Mouse (Mus musculus): ENCODE measurements around the gene Sult4a1.
A peak's percentile ranks its signal among the peaks of the same experiment; 100 is the strongest.

Sult4a1 gene

DNA sequence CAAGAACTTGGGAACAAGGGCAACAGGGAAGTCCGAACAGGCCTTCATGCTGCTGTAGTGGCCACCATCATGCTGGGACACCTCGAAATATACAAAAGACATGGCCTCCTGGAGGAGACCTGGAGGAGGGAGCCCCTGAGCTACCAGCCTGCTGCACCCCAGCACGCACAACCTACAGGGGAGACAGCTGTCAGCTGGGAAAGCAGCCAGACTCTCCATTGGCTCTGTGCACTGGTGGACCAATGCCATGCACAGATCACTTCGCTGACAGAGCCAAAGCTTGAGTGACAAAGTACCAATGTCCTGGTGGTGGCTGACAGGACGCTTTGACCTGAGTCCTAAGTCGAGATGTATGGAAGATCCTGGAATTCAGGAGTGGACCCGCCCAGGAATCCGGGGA, 9.5 kb downstream of the Sult4a1 start:
- no peak for DNase-seq (ENCODE audit: low read depth)

DNA sequence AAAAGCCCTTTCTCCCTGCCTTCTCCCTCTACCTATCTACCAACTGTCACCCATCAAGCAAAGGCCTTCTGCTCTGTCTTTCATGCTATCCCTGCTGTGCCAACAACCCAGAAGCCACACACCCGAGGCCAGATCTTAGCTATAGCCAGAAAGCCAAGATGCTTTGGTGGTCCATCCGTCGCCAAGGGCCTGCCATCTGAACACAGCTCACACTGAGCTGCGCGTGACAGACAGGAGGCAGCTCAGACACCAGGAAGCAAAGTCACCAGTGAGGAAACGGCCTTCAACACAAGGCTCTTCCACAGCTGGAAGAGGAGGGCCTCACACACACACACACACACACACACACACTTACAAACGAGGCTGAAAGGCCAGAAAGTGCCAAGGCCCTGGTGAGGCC, 10.6 kb downstream of the Sult4a1 start:
- no peak for DNase-seq (ENCODE audit: low read depth)

DNA sequence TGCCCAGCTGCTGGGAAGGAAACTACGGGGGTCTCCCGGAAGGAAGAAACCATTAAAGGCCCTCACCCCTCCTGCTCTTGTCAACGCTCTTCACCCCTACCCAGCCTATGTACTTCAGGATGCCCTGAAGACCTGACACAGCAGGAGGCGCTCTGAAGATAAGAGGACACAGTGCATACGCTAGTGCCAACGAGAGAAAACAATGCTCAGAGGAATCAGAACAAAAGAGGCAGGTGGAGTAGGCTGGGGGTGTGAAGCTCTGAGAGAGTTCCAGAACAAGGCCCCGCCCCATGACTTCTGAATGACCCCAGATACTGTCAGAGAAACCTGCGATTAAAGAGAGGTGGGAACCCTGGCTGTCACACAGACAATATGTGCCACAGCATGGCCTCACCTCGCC, 18.8 kb downstream of the Sult4a1 start:
- DNase-seq (ENCODE audit: low read depth), result no peak

DNA sequence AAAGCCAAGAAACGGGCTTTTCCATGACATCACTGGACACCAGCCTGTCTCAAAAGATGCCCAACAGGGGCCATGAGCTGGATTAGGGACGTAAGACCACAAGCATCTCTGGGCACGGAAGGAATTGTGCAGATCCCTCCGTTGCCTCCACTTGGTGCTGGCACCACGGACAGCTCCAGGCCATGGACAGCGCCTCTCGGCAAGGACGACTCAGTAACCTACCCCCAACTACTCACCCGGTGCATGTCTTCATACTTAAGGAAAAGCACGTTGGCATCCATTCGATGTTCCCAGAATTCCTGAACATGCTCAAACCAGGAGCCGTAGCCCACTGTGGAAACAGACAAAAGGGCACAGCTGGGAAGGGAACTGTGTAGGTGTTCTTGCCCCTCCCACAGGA, 19.2 kb downstream of the Sult4a1 start:
- no peak for DNase-seq (ENCODE audit: low read depth)

DNA sequence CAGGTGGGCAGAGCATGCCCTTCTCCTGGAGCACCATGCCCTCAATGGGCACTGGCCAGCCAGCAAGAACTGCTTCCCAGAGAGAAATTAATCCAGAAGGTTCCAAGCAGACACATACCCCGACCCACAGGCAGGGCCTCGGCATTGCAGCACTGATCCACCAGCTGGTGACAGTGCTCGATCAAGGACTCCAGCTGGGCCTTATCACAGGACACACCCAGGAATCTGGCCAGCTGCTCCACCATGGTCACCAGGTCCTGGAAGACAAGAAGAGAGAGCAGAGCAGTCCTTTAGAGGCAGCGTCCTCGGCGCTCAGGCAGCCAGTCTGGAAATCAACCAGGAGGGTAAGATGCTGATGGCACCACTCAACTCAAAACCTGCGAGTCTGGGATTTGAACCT, 25.5 kb downstream of the Sult4a1 start:
- DNase-seq (ENCODE audit: low read depth), result no peak

DNA sequence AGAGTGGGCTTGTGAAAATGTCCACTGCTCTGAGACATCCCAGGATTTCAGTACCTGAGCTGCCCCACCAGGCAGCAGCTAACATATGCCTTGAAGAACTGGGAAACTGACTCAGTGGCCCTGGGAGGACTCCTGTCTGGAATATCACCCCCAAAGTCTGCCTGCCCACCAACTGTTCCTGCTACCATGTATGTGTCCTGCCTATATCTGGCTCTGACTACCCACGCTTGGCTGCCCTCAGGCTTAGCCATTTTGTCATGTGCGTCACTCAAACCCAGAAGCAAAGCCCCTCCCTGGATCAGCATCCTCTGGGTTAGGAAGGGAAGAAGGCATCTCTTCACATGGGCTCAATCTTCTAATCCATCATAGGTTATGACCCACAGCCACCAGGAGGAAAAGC, 26.0 kb downstream of the Sult4a1 start:
- no peak for DNase-seq (ENCODE audit: low read depth)

DNA sequence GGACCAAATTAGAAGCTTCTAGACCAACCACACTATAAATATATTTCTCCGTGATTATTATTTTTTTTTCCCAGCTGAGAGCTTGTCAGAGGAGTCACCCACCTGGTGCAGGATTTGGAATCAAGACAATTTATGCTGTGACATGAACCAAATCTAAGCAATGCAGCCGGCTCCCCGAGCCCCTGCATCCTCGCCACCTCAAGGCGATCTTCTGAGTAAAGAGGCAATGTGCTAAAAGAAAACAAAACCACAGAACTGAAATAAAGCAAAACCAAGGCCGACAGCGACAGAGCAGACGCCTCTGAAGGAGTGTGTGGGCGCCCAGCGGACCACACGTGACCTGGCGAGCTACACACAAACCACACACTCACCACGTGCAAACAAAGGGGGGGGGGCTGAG, 26.9 kb downstream of the Sult4a1 start:
- DNase-seq (ENCODE audit: low read depth), result no peak

DNA sequence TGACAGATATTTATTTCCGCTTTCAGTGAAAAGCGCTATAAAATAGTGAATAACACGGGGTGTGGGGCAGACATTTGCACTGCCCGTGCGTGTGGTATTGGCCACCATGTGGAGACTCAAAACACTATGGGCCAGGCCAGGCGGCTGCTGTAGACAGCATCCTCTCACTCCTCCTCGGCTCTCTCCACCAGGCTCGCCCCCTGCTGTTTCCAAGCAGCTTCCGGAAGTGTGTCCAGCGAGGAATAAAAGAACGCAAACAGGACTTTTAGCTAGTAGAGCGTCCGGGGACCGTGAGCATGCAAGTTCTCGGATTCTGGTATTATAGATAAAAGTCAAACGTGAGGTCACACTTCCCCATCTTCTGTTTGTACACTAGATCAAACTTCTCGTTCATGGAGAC, 28.4 kb downstream of the Sult4a1 start:
- no peak for DNase-seq (ENCODE audit: low read depth)

DNA sequence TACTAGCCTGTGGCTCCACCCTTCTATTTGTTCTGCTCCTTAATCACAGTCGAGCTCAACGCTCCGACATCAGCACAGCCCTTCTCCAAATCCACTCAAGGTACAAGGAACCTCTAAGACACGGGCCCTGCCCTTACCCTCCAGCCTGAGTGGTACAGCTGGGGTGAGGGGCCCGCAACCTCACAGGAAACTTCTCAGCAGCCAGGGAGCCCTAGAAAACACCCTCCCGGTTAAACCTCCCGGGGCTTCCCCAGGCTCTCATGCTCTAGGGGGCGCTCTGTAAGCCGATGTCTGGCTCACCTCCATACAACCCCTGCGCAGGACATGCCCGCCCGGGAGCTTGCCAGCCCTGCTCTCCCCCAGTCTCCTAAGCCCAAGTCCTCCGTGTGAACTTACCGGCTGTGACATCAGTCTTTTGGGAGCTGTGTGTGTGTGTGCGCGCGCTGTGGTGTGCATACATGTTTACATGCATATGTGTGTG, 30.8 kb downstream of the Sult4a1 start:
- peak; percentile 16 for DNase-seq (ENCODE audit: low read depth)

DNA sequence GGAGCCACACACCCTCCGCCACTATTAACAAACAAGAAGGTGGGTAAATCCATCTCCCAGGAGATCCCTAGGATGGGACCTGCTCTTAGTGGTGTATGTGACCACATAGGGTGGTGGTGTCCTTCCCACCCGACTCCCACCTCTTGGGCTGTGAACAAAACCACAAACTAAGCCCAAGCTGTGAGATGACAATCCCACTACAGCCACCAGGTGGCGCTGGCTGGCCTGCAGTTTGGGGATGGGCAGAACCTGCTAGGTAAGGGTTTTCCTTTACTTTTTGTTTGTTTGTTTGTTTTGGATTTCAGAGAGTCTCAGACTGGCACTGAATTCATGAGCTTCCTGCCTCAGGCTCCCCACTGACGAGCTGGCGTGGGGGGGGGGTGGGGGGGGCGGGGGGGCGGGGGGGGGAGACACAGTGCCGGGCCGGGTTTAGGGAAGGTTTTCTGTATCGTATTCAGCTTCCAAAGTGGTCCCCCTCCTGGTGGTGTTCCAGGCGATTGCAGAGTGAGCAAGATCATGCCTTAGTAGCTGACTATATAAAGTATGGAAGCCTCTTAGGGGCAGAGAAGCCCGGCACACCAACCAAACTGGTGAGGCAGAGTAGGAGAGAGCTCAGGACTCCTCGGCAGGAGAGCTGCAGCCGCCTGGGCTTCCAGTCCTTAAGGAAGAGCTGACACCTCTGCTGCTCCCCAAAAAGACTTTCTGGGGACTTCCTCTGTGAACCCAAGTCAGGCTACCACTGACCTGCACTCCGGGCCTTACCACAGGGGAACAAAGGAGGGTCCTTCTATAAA, 31.4 kb downstream of the Sult4a1 start:
- DNase-seq (ENCODE audit: low read depth), result peak; percentile 59

DNA sequence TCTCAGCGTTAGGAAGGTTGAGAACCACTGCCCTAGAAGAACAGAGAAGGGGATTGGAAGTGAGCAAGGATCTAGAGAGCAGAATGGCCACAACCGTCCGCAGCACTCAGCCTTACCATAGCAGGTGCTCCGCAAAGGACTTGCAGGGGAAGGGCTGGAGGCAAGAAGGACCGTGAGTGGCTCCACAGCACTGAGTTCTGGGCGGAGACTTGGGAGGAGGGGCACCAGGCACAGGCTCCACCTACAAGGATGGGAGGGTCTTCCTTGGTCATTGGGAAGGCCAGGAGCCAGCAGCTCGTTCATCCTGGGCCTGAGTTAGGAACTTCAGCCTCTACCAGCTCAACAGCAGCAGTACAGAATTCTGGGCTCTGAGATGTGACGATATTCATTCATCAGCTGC, 32.5 kb downstream of the Sult4a1 start:
- DNase-seq (ENCODE audit: low read depth), result no peak

DNA sequence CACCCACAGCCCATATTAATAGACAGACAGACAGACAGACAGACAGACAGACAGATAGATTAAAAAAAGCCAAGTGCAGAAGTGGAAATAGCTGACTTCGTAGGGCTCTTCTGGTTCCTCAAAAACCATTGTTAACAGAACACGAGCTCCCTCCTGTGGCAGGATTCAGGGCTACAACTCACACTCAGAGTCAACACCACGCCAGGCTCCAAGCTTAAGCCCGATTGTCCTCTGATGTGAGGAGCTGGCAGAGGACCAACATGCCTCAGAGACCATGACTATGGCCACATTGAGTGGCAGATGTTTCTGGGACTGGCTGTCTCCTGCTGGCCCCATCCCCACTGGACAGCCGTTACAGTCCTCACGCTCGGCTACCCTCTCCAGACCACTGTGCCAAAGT, 33.3 kb downstream of the Sult4a1 start:
- peak; percentile 21 for DNase-seq (ENCODE audit: low read depth)

DNA sequence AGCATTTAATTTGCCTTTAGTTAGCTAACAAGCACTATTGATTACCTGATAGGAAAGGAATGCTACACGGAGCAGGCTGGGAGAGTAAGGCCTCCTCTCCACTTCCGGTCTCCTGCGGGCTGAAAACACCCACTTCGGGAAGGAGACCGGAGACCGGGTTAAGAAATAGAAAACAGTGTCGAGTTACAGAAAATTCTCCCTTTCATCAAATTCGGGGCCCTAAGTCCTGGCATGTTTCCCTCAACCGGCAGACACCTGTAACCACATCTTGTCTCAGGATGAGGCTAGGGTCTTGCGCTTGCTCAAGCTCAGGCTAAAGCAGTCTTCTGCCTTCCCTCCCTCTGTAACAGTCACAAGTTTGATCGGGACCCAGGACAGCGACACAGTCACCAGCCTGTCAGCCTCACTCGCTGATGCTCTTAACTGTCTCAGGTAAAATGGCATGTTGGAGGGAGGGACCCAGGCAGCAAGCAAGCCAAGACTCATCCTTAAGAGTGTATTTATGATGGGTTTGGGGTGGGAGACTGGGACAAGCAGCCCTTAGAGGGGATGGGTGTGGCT, 35.4 kb downstream of the Sult4a1 start:
- DNase-seq (ENCODE audit: low read depth), result no peak

DNA sequence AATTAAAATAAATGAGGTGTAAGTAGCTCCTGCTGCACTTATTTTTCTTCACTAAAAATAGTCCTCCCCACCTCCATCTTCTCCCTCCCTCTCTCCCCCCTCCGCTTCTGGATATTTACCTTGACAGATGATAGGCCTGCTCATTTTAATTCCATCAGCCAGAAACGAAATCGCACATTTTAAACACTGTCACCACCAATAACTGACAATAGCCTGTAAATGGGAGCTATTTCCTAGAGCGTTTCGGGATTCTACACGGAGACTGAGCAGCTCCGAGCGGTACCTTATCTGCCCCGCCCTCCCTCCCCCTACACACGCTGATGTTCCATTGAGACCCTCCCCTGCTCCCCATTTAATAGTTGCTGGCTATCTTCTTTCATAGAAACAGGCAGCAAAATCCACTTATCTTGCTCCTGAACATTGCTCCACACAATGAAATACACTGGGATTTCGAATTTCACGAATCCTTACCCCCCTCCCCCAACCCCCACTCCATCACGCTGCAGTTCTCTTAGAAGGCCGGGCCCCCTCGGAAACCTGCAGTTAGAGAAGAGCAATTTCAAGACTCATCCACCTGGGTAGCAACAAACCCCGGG, 36.0 kb downstream of the Sult4a1 start:
- DNase-seq (ENCODE audit: low read depth), result no peak

DNA sequence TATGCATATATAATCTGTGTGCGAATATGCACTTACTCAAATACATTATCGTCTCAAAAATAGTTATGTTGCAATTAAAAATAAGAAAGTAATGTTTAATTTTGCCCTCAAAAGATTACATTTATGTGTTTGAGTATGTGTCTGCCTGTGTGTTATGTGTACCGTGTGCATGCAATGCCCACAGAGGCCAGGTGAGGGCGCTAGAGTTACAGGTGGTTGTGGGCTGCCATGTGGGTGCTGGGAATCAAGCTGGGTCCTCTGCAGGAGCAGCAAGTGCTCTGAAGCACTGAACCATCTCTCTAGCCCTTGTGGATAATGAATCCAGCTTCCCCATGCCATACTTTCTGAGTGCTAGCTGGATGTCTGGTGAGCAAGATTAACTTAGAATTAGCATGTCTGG, 39.9 kb downstream of the Sult4a1 start:
- DNase-seq (ENCODE audit: low read depth), result no peak

DNA sequence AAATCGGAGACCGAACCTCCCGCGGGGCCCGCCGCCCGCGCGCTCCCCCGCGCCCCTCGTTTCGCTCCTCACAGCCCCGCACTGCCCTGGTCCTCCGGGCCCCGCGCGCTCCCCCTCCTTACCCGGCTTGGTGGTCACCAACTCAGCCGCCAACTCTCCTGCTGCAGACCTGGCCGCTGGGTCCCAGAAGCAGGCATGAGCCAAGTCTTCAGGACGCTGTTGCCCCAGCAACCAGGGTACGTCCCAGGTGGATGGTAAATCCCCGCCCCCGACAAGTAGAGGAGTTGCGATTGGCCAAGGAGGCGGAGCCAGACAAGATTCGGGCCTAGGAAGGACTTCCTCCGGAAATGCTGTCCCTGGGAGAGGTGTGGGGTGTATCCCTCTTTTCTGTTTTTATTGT, 40.4 kb downstream of the Sult4a1 start, which contains the start of gene Efcab6:
TSS of gene Efcab6 (minus strand) at position 240 of the 400 bp plus-strand sequence.
- DNase-seq (ENCODE audit: low read depth), result no peak

DNA sequence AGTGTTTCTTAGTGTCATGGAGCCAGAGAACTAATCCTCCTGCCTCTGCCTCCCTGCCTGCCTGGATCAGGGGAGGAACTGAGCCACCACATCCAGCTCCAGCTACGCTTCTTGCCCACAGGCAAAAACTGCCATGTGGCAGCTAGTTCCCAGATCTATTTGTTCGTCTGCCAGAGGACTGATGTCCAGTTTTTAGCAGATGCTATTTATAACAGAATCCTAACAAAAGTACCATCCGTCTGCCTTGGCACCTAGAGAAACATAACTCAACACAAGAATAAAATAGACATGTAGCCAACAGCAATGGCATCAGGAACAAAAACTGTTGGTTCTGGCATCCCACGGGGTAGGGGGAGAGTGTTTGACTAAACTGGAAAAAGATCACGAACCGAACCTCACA, 46.7 kb downstream of the Sult4a1 start:
- DNase-seq (ENCODE audit: low read depth), result no peak

DNA sequence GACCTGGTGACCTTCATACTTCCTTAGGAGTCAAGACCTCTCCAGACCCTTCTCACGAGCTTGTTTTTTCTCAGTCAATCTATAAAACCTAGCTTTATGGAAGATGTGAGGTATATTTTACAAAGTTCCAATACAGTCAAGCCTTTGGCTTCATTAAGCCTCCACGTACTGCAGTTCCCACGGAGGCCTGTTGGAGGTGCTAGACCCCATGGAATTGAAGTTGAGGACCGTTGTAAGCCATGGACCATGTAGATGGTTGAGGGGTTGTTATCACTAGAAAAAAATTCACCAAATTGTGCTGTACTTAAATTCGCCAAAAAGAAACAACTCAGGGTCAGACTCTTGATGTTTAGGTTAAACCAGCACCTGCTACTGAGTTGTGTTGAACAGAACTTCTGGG, 49.5 kb downstream of the Sult4a1 start:
- DNase-seq (ENCODE audit: low read depth), result no peak

DNA sequence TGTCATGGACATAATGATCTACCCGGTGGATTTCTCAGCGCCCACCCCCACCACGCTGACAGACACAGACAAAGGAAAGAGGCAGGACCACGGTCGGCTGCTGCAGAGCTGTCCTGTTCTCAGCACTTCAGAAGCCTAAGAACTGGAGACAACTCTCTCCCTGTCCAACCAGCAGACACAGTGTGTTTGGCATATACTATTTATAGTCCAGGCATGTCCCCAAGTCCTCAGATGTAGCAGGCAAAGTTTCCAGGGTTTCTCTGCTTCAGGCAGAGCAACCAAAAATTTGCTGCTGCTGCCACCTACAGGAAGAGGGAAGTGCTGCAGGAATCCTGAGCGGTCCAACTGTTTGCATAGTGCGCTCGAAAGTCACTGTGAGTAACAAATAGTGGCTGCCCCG, 51.7 kb downstream of the Sult4a1 start:
- peak; percentile 45 for DNase-seq (ENCODE audit: low read depth)

DNA sequence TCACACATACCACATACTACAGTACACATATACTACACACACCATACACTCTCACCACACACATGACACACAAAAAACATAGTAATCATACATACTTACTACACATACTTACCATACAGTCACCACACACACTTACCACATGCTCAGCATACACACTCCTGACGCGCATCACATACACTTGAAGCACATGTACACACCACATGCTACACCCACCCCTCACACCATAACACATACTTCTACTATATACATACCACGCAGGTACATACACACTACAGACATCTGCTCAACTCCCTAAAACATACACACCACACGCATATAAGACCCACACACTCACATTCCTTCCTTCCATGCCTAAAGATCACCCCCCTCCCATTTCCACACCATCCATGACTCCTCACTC, 52.3 kb downstream of the Sult4a1 start:
- no peak for DNase-seq (ENCODE audit: low read depth)

DNA sequence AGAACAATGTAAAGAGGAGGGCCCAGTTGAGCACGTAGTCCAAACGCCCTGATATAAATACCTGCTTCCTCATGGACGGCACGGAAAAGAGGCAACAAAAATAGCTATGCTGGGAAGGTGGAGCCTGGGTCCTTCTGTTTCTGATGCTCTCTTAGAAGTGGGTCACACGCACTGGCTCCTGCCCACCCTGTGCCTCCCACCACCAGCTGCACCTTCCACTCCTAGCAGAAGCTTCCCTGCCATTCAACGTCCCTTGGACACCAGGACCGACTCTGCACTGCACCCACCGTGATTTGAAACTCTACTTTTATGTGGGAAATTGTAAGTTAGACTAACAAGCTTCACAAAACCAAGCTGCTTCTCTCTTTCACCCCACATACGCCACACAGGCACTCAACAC, 53.2 kb downstream of the Sult4a1 start:
- DNase-seq (ENCODE audit: low read depth), result no peak

DNA sequence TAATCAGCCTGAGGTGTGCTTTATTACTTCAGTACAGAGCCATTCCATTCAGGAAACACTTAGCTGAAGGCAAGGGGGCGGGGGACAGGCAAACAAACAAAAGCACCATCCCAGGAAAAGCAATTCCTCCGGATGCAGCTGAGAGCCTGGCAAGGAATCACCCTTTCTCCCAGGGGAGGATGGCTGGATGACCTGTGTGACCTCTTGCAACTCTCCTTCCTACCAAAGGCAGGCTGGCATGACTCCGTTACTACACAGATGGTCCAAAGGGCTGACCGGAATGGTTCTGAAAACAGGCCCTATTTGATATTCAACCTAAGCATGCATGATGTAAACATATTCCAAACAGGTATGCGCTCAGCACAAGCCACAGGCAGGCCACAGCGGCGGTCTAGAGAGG, 56.0 kb downstream of the Sult4a1 start:
- no peak for DNase-seq (ENCODE audit: low read depth)

DNA sequence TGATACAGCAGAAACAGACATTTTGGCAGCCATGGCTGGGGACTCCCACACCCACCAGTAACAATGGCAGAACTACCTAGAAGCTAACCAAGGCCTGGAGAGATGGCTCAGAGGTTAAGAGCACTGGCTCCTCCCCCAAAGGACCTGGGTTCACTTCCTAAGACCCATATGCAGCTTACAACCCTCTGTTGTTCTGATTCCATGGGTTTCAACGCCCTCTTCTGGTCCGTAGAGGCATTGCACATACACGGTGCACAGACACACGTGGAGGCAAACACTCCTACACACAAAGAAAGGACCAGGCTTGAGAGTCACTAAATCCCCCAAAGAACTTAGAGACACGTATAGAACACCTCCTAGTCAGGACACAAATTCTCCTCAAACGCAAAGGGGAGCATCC, 60.0 kb downstream of the Sult4a1 start:
- no peak for DNase-seq (ENCODE audit: low read depth)

DNA sequence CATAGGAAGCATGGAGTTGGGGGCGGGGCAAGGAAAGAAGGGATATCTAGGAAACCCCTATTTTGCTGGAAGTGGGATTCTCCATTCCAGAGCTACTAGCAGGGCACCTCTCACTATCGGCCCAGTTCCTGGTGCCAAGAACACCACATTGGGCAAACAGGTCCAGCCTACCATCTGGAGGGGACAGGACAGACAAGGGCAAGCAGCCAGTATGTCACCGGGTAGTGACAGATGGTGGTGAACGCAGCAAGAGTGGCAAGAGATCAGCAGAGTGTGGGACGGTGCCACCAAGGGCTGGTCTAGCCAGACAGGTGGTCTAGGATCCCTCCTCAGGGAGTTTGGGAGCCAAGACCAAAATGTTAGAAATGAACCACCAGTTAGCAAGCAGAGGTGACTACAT, 68.5 kb downstream of the Sult4a1 start:
- DNase-seq (ENCODE audit: low read depth), result no peak

All from induced T-regulatory cell, adult 2 months (primary cell).